Mouse (Mus musculus) megakaryocyte, embryonic 14.5 days (primary cell): ENCODE data around the gene Slc5a4a. TPM values are rescaled to one million over a fixed set of nuclear protein-coding genes. Genes with fewer than 3 reads are reported as not detected.
A peak's percentile ranks its signal among the peaks of the same experiment; 100 is the strongest.

Experiments used
- H3K27me3 ChIP-seq: replicated peaks from 2 replicates; pipeline ENCODE3; 2012; ENCODE audit warnings: inconsistent platforms
- H3K36me3 ChIP-seq: replicated peaks from 2 replicates; pipeline ENCODE3; 2012; ENCODE audit warnings: low read length, inconsistent platforms, mixed read lengths
- H3K4me1 ChIP-seq: 2 replicates; pipeline ENCODE4 v1.6.1; 2012; ENCODE audit warnings: inconsistent platforms
- H3K4me3 ChIP-seq: replicated peaks from 2 replicates; pipeline ENCODE3; 2012; ENCODE audit warnings: moderate library complexity, mild to moderate bottlenecking, inconsistent platforms
- H3K9me3 ChIP-seq: 2 replicates; pipeline ENCODE4 v1.6.1; 2012; ENCODE audit warnings: inconsistent platforms
- FLI1 ChIP-seq: IDR thresholded peaks from 2 replicates; pipeline ENCODE4 v1.6.1; 2012; ENCODE audit warnings: low read length, inconsistent platforms, mixed read lengths
- GATA1 ChIP-seq: IDR thresholded peaks from 3 replicates; pipeline ENCODE4 v1.6.1; 2012; ENCODE audit warnings: mixed read lengths, low read length, inconsistent platforms, borderline replicate concordance
- polyA plus RNA-seq: library from polyadenylated mRNA; stranded (reverse); fragments of >175 nt; gene quantifications from 2 replicates; pipeline ENCODE4 v1.2.3, GENCODE M21; 2012; ENCODE audit warnings: low replicate concordance; ENCODE audit not compliant: insufficient read depth

The Slc5a4a gene
- polyA plus RNA-seq = not detected in 2 replicates

DNA sequence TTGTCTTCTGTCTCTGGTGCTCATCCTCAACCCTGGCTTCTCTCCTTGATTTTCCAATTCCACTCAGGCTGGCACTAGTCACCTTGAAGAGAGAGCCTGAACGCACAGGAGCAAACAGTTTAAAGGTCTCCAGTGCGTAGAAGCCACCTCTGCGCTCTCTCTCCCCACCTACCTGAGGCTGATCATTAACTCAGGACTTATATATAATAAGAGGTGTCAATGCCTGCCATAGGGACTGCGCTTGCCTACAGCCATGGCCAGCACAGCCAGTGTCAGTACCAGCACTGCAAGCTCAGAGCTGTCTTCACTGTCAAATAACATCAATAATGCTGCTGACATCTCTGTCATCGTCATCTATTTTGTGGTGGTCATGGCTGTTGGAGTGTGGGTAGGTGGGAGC is at the start of gene Slc5a4a:
TSS of gene Slc5a4a (plus strand) at position 174 of the 400 bp plus-strand sequence.
- Histone ChIP-seq H3K36me3 (no peaks in the 10 kb centered on the region), H3K9me3 (no peaks in the 10 kb centered on the region), H3K4me1 (no peaks in the 10 kb centered on the region), H3K4me3 (no peak within 1 kb of the TSS), H3K27me3 (peaks cover 10% of the 10 kb centered on the region)
- TF ChIP-seq FLI1 = no peak
- no peak for TF ChIP-seq GATA1

GRCm38 (mm10) chr10:76110861-76111260 is 36.4 kb upstream of the Slc5a4a start, which contains the start of gene Slc5a4b:
TSS of gene Slc5a4b (minus strand) at chr10:76110961.
- TF ChIP-seq GATA1 (no peak), FLI1 (no peak)
- Histone ChIP-seq H3K27me3 (peaks cover 6% of the 10 kb centered on the region), H3K4me3 (no peak within 1 kb of the TSS), H3K36me3 (no peaks in the 10 kb centered on the region), H3K4me1 (no peaks in the 10 kb centered on the region), H3K9me3 (peaks cover 15% of the 10 kb centered on the region)

GRCm38 (mm10) chr10:76117966-76118365 is 29.3 kb upstream of the Slc5a4a start:
- TF ChIP-seq FLI1 (no peak), GATA1 (no peak)
- peaks cover 11% of the 10 kb centered on the region for H3K9me3 ChIP-seq
- peaks cover 2% of the 10 kb centered on the region for H3K27me3 ChIP-seq
- peaks cover 7% of the 10 kb centered on the region; the same call in 1 of the 2 replicates for H3K4me1 ChIP-seq
- peak overlapping the region; percentile 8 for H3K4me3 ChIP-seq
- no peaks in the 10 kb centered on the region for H3K36me3 ChIP-seq

- H3K36me3 ChIP-seq = no peaks in the 10 kb centered on the region
- no peak for TF ChIP-seq GATA1
- no peak for TF ChIP-seq FLI1
- H3K4me3 ChIP-seq = no peak overlapping the region
- peaks cover 7% of the 10 kb centered on the region; the same call in 1 of the 2 replicates for H3K4me1 ChIP-seq
- peaks cover 2% of the 10 kb centered on the region for H3K27me3 ChIP-seq
- peaks cover 11% of the 10 kb centered on the region for H3K9me3 ChIP-seq
Measured at GRCm38 (mm10) chr10:76118741-76119140, 28.5 kb upstream of the Slc5a4a start.

DNA sequence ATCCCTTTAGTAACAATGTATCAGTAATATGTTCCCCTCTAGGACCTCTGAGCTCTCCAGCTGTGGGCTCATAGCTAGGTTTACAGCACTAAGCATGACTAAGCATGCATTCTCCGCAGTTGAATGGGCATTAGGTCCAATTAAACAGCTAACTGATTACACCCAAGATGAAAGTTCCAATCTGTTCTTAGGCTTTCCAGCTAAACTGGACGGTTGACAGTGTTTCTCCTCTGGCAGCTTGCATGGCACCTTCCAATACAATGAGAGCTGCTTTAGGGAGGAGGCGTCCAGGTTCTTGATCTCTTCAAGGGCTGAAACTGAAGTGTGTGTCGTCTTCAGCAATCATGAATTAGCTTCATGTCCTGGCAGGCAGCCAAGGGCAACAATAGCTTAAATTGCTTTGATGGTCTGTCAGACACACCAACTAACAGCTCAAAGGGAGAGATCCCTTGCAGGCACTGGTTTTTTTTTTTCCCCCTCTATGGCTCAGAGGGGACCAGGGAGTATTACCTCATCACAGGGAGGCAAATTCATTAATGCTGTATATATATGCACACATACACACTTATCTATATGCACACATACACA is 27.0 kb upstream of the Slc5a4a start:
- H3K9me3 ChIP-seq = peaks cover 6% of the 10 kb centered on the region
- H3K27me3 ChIP-seq = no peaks in the 10 kb centered on the region
- H3K36me3 ChIP-seq = no peaks in the 10 kb centered on the region
- no peak for TF ChIP-seq FLI1
- TF ChIP-seq GATA1 = no peak
- peaks cover 7% of the 10 kb centered on the region; the same call in 1 of the 2 replicates for H3K4me1 ChIP-seq
- no peak overlapping the region for H3K4me3 ChIP-seq

- peaks cover 7% of the 10 kb centered on the region; the same call in 1 of the 2 replicates for H3K4me1 ChIP-seq
Measured at GRCm38 (mm10) chr10:76121495-76121894, 25.8 kb upstream of the Slc5a4a start.

DNA sequence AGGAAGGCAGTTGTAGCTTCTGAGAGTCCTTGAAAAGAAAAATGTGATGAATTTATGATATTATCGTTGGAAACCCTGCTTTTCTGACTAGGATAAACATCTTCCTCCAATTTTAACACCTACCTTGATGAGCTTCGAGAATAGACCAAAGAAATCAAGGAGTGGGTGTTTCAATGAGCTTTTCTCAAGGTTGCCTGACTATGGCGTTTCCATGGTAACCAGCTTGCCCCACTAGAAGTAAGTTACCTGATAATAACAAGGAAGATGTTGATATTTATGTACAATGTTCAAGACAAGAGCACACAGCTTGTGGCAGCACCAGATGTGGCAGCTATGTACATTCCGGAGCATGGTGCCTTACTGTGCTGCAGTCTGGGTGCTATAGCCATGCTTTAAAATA is 14.7 kb upstream of the Slc5a4a start:
- Histone ChIP-seq H3K9me3 (no peaks in the 10 kb centered on the region), H3K4me1 (no peaks in the 10 kb centered on the region), H3K27me3 (no peaks in the 10 kb centered on the region), H3K4me3 (no peak overlapping the region), H3K36me3 (no peaks in the 10 kb centered on the region)
- no peak for TF ChIP-seq GATA1
- TF ChIP-seq FLI1 = no peak

More at GRCm38 (mm10) chr10:76121495-76121894, 25.8 kb upstream of the Slc5a4a start:
- Histone ChIP-seq H3K36me3 (no peaks in the 10 kb centered on the region), H3K9me3 (no peaks in the 10 kb centered on the region), H3K27me3 (no peaks in the 10 kb centered on the region), H3K4me3 (no peak overlapping the region)
- TF ChIP-seq GATA1 = no peak
- no peak for TF ChIP-seq FLI1

DNA sequence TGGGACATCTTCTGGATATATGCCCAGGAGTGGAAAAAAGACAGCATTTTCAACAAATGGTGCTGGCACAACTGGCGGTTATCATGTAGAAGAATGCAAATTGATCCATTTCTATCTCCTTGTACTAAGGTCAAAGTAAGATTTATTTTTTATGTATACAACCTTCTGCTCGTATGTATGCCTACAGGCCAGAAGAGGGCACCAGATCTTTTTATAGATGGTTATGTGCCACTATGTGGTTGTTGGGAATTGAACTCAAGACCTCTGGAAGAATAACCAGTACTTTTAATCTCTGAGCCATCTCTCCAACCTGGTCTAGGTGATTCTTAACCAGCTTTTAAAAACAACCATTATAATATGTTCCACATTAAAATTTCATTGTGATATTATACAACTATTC is 10.9 kb upstream of the Slc5a4a start:
- Histone ChIP-seq H3K36me3 (no peaks in the 10 kb centered on the region), H3K4me3 (no peak overlapping the region), H3K4me1 (no peaks in the 10 kb centered on the region), H3K27me3 (no peaks in the 10 kb centered on the region), H3K9me3 (no peaks in the 10 kb centered on the region)
- TF ChIP-seq GATA1 = no peak
- TF ChIP-seq FLI1 = no peak

DNA sequence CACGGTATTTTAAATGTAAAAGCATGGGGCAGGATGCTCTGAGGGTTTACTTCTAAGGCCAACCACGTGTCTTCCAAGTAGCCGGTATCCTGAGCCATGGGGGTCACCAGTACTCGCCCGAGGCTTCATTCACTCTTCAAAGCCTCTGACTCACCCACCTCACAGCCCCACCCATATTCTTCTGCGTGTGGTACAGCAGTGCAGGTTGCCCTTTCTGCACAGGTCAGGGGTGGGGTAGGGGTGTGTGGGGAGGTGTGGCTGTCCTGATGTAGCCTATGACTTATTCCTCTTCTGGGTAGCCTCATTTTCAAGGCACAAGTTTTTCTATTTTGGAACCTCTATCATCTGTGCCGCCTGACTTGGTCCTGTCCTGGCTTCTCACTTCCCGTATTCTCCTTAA is 405 bp upstream of the Slc5a4a start:
- Histone ChIP-seq H3K4me1 (no peaks in the 10 kb centered on the region), H3K36me3 (no peaks in the 10 kb centered on the region), H3K4me3 (no peak overlapping the region), H3K9me3 (no peaks in the 10 kb centered on the region), H3K27me3 (peaks cover 10% of the 10 kb centered on the region)
- TF ChIP-seq FLI1 = no peak
- no peak for TF ChIP-seq GATA1

GRCm38 (mm10) chr10:76155911-76156310 is 8.7 kb downstream of the Slc5a4a start:
- H3K4me1 ChIP-seq = no peaks in the 10 kb centered on the region
- no peak for TF ChIP-seq FLI1
- no peak overlapping the region for H3K4me3 ChIP-seq

More at GRCm38 (mm10) chr10:76155911-76156310, 8.7 kb downstream of the Slc5a4a start:
- Histone ChIP-seq H3K9me3 (no peaks in the 10 kb centered on the region), H3K27me3 (peaks cover 2% of the 10 kb centered on the region), H3K36me3 (no peaks in the 10 kb centered on the region)
